Mouse (Mus musculus): ENCODE measurements around the gene Vrk3.

Vrk3 gene

DNA sequence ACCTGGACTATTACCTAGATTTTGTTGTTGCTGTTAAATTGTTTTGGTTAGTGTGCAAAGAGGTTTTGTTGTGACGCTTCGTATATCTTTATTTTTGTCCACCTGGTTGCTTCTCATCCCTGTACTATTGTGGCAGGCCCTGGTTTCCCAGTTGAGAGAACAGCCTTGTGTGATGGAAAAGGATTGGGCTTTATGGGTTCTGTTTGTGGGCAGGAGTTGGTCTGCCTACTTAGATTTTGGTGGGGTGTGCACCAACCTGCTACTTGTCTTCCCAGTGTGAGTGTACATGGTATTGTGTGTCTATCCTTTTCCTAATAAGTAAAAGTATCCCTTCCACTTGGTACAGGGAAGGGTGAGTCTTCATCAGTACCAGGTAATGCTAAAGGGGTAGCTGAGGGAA, 71.2 kb downstream of the Vrk3 start:
- no peak for DNase-seq (ENCODE audit: low read depth)

- no peak for DNase-seq (ENCODE audit: low read depth)
Observed at GRCm38 (mm10) chr7:44819863-44820262, 71.7 kb downstream of the Vrk3 start.

DNA sequence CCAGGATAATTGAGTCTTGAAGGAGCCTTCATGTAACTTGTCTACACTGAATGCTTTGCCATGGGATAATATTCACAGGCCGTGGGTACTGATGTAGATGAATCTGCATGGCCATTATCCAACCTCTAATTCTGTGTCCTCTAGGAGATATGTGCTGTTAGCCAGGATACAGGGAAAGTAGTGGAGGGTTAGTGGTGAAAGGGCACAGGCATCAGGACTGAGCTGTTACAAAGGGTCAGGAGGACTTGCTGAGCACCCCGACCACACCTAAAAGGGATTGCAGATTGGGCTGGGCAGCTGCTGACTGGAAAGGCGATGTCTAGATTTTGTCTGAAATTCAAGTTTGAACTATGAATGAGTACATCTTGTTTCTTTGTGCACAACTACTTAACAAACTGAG, 72.3 kb downstream of the Vrk3 start:
- no peak for DNase-seq (ENCODE audit: low read depth)

- no peak for DNase-seq (ENCODE audit: low read depth)
Observed at GRCm38 (mm10) chr7:44821666-44822448, 73.6 kb downstream of the Vrk3 start.

DNA sequence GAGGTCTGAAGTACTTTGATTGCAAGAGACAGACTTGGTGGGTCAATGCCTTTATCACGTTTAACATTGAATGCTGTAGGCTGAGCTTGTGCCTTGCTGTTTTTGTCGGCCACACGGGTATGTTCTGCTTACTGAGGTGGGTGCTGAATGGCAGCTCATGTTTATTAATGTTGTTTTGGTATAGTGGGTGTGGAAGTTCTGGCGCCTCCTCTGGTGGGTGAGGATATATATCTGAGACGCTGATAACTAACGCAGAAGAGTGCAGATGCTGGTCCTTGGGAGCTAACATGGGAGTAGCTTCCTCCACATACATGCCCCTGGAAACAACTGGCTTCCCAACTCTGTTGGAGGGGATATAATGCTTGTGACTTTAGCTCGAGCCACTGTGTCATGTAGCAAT, 75.2 kb downstream of the Vrk3 start:
- DNase-seq (ENCODE audit: low read depth): no peak

- peak; percentile 40 for DNase-seq (ENCODE audit: low read depth)
Observed at GRCm38 (mm10) chr7:44824872-44825271, 76.7 kb downstream of the Vrk3 start.

GRCm38 (mm10) chr7:44826771-44827170, 78.6 kb downstream of the Vrk3 start:
- no peak for DNase-seq (ENCODE audit: low read depth)

Measured in fibroblast of lung, adult 2 months (primary cell).